Mouse (Mus musculus) gonadal fat pad, adult 2 months (tissue): Measurements from ENCODE around the gene Dpagt1. TPM values are rescaled to one million over a fixed set of nuclear protein-coding genes. Genes with fewer than 3 reads are reported as not detected.
A peak's percentile ranks its signal among the peaks of the same experiment; 100 is the strongest.
"Not testable (repeated sequence)": the region's sequence is repeated elsewhere in the genome, so short reads cannot be mapped to it uniquely, and the experiment has no call there.

Experiments used
- DNase-seq: peaks from one replicate; pipeline ENCODE4 v3.0.0-alpha.2; 2012; ENCODE audit warnings: low read depth
- polyA plus RNA-seq: library from polyadenylated mRNA; depleted of rRNA; stranded (reverse); fragments of >200 nt; gene quantifications from 2 replicates; pipeline ENCODE4 v1.2.3, GENCODE M21; 2012; rRNA removed

Gene Dpagt1
- polyA plus RNA-seq = 54.1 and 58.4 TPM in 2 replicates

GRCm38 (mm10) chr9:44325768-44326370, at the start of gene Dpagt1:
Gene Dpagt1 (plus strand): TSS chr9:44326019.
- DNase-seq = peak; percentile 74

- no peak for DNase-seq
These were observed 42.6 kb upstream of the Dpagt1 start for GRCm38 (mm10) chr9:44283183-44283582.

GRCm38 (mm10) chr9:44286256-44286850, 39.5 kb upstream of the Dpagt1 start:
- no peak for DNase-seq

GRCm38 (mm10) chr9:44287003-44287400, 38.8 kb upstream of the Dpagt1 start:
- no peak for DNase-seq

GRCm38 (mm10) chr9:44287401-44288075, 38.3 kb upstream of the Dpagt1 start:
- DNase-seq = no peak

GRCm38 (mm10) chr9:44288076-44288958, 37.5 kb upstream of the Dpagt1 start, which contains the start of gene Abcg4:
Gene Abcg4 (minus strand): TSS chr9:44288615.
- no peak for DNase-seq

- no peak for DNase-seq
These were observed 36.9 kb upstream of the Dpagt1 start for GRCm38 (mm10) chr9:44288959-44289291.

- no peak for DNase-seq
These were observed 33.3 kb upstream of the Dpagt1 start for GRCm38 (mm10) chr9:44292490-44292889.

GRCm38 (mm10) chr9:44300001-44300400, 25.8 kb upstream of the Dpagt1 start:
- DNase-seq = not testable (repeated sequence)

GRCm38 (mm10) chr9:44305466-44306079, 20.2 kb upstream of the Dpagt1 start, which contains the start of gene Hinfp:
Gene Hinfp (minus strand): TSS chr9:44305671.
- DNase-seq = peak; percentile 86

- DNase-seq = no peak
These were observed 19.3 kb upstream of the Dpagt1 start for GRCm38 (mm10) chr9:44306532-44306931.

GRCm38 (mm10) chr9:44307248-44307647, 18.6 kb upstream of the Dpagt1 start:
- no peak for DNase-seq

- DNase-seq = no peak
These were observed 16.1 kb upstream of the Dpagt1 start for GRCm38 (mm10) chr9:44309756-44310155.

GRCm38 (mm10) chr9:44310750-44311135, 15.1 kb upstream of the Dpagt1 start:
- no peak for DNase-seq

- DNase-seq = no peak
These were observed 14.4 kb upstream of the Dpagt1 start for GRCm38 (mm10) chr9:44311136-44312134.

- no peak for DNase-seq
These were observed 12.2 kb upstream of the Dpagt1 start for GRCm38 (mm10) chr9:44313476-44314256.

- no peak for DNase-seq
These were observed 11.6 kb upstream of the Dpagt1 start for GRCm38 (mm10) chr9:44314257-44314547.

- no peak for DNase-seq
These were observed 10.9 kb upstream of the Dpagt1 start for GRCm38 (mm10) chr9:44314910-44315309.

- no peak for DNase-seq
These were observed 8.4 kb upstream of the Dpagt1 start for GRCm38 (mm10) chr9:44317452-44317851.
